Mouse (Mus musculus) CH12.LX (cell line): ENCODE measurements around the gene Myom3. TPM values are rescaled to one million over a fixed set of nuclear protein-coding genes. Genes with fewer than 3 reads are reported as not detected.

ENCODE experiments used
- DNase-seq: peaks from one replicate; pipeline ENCODE4 v3.0.0-alpha.2; 2013; ENCODE audit errors: extremely low read depth
- H3K27ac ChIP-seq: 2 replicates; pipeline ENCODE4 v1.5.1; 2012; ENCODE audit warnings: low read depth, mild to moderate bottlenecking, control low read depth, moderate library complexity; ENCODE audit not compliant: insufficient read depth
- H3K27me3 ChIP-seq: replicated peaks from 2 replicates; pipeline ENCODE3; 2012; ENCODE audit warnings: inconsistent platforms
- H3K36me3 ChIP-seq, 2 experiments: replicated peaks in 1 of 2; 2 replicates each; pipeline versions ENCODE3 to v1.6.1; 2012; ENCODE audit warnings: inconsistent platforms in 1 of 2, low read length in 1 of 2, mild to moderate bottlenecking in 1 of 2, mixed read lengths in 1 of 2, moderate library complexity in 1 of 2; ENCODE audit not compliant: control insufficient read depth in 1 of 2, insufficient read depth in 1 of 2
- H3K4me1 ChIP-seq, 2 experiments: 2 replicates each; pipeline ENCODE4 v1.6.1; 2012; ENCODE audit warnings: inconsistent platforms in 1 of 2, moderate library complexity in 1 of 2; ENCODE audit not compliant: insufficient read depth in 2 of 2, control insufficient read depth in 1 of 2
- H3K4me2 ChIP-seq: 2 replicates; pipeline ENCODE4 v1.6.1; 2012; ENCODE audit warnings: low read depth, mild to moderate bottlenecking, control low read depth; ENCODE audit not compliant: poor library complexity, insufficient read depth, severe bottlenecking
- H3K4me3 ChIP-seq, 3 experiments: fragments of 150-350 bp in 1 of 3; sonication (generic) in 1 of 3; replicated peaks in 1 of 3; 2 replicates each; pipeline versions ENCODE3 to v1.5.1; 2011 to 2012; ENCODE audit warnings: low read depth in 2 of 3, low read length in 2 of 3, mild to moderate bottlenecking in 2 of 3, moderate library complexity in 2 of 3, control low read depth in 1 of 3, improper control_type of control experiment in 1 of 3, inconsistent platforms in 1 of 3, mixed read lengths in 1 of 3; ENCODE audit not compliant: poor library complexity in 1 of 3
- H3K79me2 ChIP-seq: replicated peaks from 2 replicates; pipeline ENCODE4 v1.6.1; 2012; ENCODE audit warnings: mild to moderate bottlenecking, moderate library complexity; ENCODE audit not compliant: control insufficient read depth, poor library complexity, insufficient read depth, severe bottlenecking; ENCODE audit errors: extremely low read depth
- H3K9ac ChIP-seq: 2 replicates; pipeline ENCODE4 v1.6.1; 2012; ENCODE audit warnings: low read depth, mild to moderate bottlenecking, control low read depth, moderate library complexity; ENCODE audit not compliant: insufficient read depth
- H3K9me3 ChIP-seq: replicated peaks from 2 replicates; pipeline ENCODE3; 2012; ENCODE audit warnings: low read length, inconsistent platforms, mixed read lengths
- CTCF ChIP-seq, 2 experiments: IDR thresholded peaks in 1 of 2; conservative IDR thresholded peaks in 1 of 2; 2 replicates each; pipeline ENCODE4 v1.5.1; 2011 to 2012; ENCODE audit warnings: low read depth in 2 of 2, low read length in 2 of 2, improper control_type of control experiment in 1 of 2, inconsistent platforms in 1 of 2, mild to moderate bottlenecking in 1 of 2, moderate library complexity in 1 of 2
- E2F4 ChIP-seq: IDR thresholded peaks from 2 replicates; pipeline ENCODE4 v1.6.1; 2011; ENCODE audit warnings: low read depth, low read length, improper control_type of control experiment; ENCODE audit not compliant: insufficient replicate concordance
- ELF1 ChIP-seq: IDR thresholded peaks from 2 replicates; pipeline ENCODE4 v1.6.1; 2014; ENCODE audit warnings: low read depth, mild to moderate bottlenecking, inconsistent platforms, low read length, improper control_type of control experiment
- EP300 ChIP-seq: IDR thresholded peaks from 2 replicates; pipeline ENCODE4 v1.6.1; 2011; ENCODE audit warnings: low read length, improper control_type of control experiment
- ETS1 ChIP-seq: conservative IDR thresholded peaks from 2 replicates; pipeline ENCODE4 v1.6.1; 2012; ENCODE audit warnings: low read depth, mild to moderate bottlenecking, inconsistent platforms, low read length, improper control_type of control experiment, moderate library complexity
- GABPA ChIP-seq: IDR thresholded peaks from 2 replicates; pipeline ENCODE4 v1.6.1; 2012; ENCODE audit warnings: low read depth, low read length, improper control_type of control experiment, inconsistent platforms; ENCODE audit not compliant: insufficient replicate concordance
- KAT2A ChIP-seq: IDR thresholded peaks from 2 replicates; pipeline ENCODE4 v1.6.1; 2012; ENCODE audit warnings: low read length, improper control_type of control experiment, inconsistent platforms; ENCODE audit not compliant: insufficient replicate concordance
- MAFK ChIP-seq: IDR thresholded peaks from 2 replicates; pipeline ENCODE4 v1.6.1; 2011; ENCODE audit warnings: low read length, improper control_type of control experiment; ENCODE audit not compliant: insufficient replicate concordance
- MAX ChIP-seq: IDR thresholded peaks from 2 replicates; pipeline ENCODE4 v1.6.1; 2011; ENCODE audit warnings: low read length, improper control_type of control experiment
- MAZ ChIP-seq: IDR thresholded peaks from 2 replicates; pipeline ENCODE4 v1.6.1; 2012; ENCODE audit warnings: low read depth, mild to moderate bottlenecking, inconsistent platforms, low read length, improper control_type of control experiment, moderate library complexity
- NELFE ChIP-seq: IDR thresholded peaks from 2 replicates; pipeline ENCODE4 v1.6.1; 2011; ENCODE audit warnings: low read depth, low read length, improper control_type of control experiment
- PAX5 ChIP-seq: IDR thresholded peaks from 2 replicates; pipeline ENCODE4 v1.6.1; 2012; ENCODE audit warnings: low read length, inconsistent platforms, mixed read lengths
- POLR2A ChIP-seq: IDR thresholded peaks from 2 replicates; pipeline ENCODE4 v1.6.1; 2011; ENCODE audit warnings: low read depth, mild to moderate bottlenecking, improper control_type of control experiment, low read length
- RAD21 ChIP-seq: IDR thresholded peaks from 2 replicates; pipeline ENCODE4 v1.6.1; 2011; ENCODE audit warnings: low read depth, mild to moderate bottlenecking, low read length, improper control_type of control experiment, moderate library complexity
- RCOR1 ChIP-seq: conservative IDR thresholded peaks from 2 replicates; pipeline ENCODE4 v1.6.1; 2012; ENCODE audit warnings: low read depth, mild to moderate bottlenecking, inconsistent platforms, low read length, improper control_type of control experiment
- UBTF ChIP-seq: IDR thresholded peaks from 2 replicates; pipeline ENCODE4 v1.6.1; 2012; ENCODE audit warnings: low read depth, mild to moderate bottlenecking, inconsistent platforms, low read length, improper control_type of control experiment, moderate library complexity
- USF1 ChIP-seq: IDR thresholded peaks from 2 replicates; pipeline ENCODE4 v1.6.1; 2014; ENCODE audit warnings: low read depth, mild to moderate bottlenecking, inconsistent platforms, low read length, improper control_type of control experiment
- USF2 ChIP-seq: conservative IDR thresholded peaks from 2 replicates; pipeline ENCODE4 v1.6.1; 2011; ENCODE audit warnings: low read depth, low read length, improper control_type of control experiment
- ZC3H11A ChIP-seq: IDR thresholded peaks from 2 replicates; pipeline ENCODE4 v1.6.1; 2012; ENCODE audit warnings: low read depth, mild to moderate bottlenecking, inconsistent platforms, low read length, improper control_type of control experiment
- dilution Hi-C: fragments of 300-500 bp; cut with MboI; formaldehyde crosslinking; loops from 2 replicates; pipeline ENCODE4 v1.14.3; 2020; ENCODE audit warnings: low sequenced_read_pairs; ENCODE audit not compliant: extremely low pct_unique_long_range_greater_than_20kb, extremely low pct_ligation_motif_present
- in situ Hi-C: fragments of 300-500 bp; cut with MboI; formaldehyde crosslinking; loops from 3 replicates; pipeline ENCODE4 v1.14.3; 2019; ENCODE audit warnings: low sequenced_read_pairs, low pct_ligation_motif_present, low pct_unique_long_range_greater_than_20kb, mixed read lengths
- polyA plus RNA-seq: library from polyadenylated mRNA; unstranded; fragments of >175 nt; gene quantifications from 2 replicates; pipeline ENCODE4 v1.2.1, GENCODE M21; 2012; ENCODE audit warnings: low read depth; ENCODE audit not compliant: insufficient read length
- total RNA-seq, 2 experiments: library from RNA; depleted of rRNA; stranded (reverse); fragments of 300-350 nt in 1 of 2; fragments of >200 nt in 1 of 2; gene quantifications; 2 replicates each; pipeline ENCODE4 v1.2.3; 2012 to 2014

Myom3 gene
- total and polyA plus RNA-seq, 3 experiments = 0.04 TPM; not detected in 2

DNA sequence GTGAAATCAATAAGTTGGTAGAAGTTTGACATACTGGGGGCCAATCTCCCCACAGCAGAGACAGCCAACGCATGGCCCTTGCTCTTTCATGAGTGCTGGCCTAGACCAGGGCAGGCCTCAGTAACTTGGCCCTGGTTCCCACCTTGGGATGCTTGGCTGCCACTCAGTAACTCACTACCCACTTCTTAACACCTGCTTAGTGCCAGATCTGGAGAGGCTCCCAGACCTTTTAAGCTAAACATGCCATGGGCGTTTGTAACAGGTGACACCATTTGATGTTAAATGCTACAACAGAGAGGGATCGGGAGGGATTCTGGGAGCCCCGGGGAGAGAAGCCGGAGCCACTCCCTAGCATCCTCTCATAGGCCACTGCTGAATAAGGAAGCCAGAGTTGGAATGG lies 33.3 kb downstream of the Myom3 start:
- H3K9ac ChIP-seq = no peak overlapping the region
- dilution Hi-C loops = no loop called here
- no peak overlapping the region for H3K4me3 ChIP-seq
- in situ Hi-C loops = no loop called here
- peaks cover 2% of the 10 kb centered on the region for H3K9me3 ChIP-seq
- no peaks in the 10 kb centered on the region for H3K36me3 ChIP-seq
- peaks cover 0 to 4% of the 10 kb centered on the region in 2 experiments; a peak in 2 of 4 replicates for H3K4me1 ChIP-seq
- DNase-seq = no peak
- no peaks in the 10 kb centered on the region for H3K79me2 ChIP-seq
- no peak overlapping the region for H3K27ac ChIP-seq
- H3K27me3 ChIP-seq = peaks cover 62% of the 10 kb centered on the region
- TF ChIP-seq MAFK = no peak
- no peak overlapping the region for H3K4me2 ChIP-seq

DNA sequence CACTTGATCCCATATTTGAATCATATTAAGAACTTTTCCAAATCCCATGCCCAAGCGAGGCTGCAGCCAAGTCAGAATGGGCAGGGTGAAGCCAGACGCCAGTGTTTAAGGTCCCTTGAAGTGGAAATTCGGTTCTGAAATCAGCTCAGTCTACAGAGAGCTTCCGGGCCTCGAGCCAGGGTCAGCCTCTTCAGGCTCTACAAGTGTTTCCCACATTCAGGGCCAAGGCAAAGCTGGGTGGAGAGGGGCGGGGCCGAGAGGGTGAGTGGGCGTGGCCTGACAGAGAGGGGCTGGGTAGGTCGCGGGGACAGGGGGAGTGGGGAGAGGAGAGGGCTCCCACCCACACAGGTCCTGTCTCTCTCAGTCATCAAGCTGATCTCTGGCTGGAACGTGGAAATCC lies 38.4 kb downstream of the Myom3 start:
- Histone ChIP-seq H3K79me2 (no peaks in the 10 kb centered on the region), H3K36me3 (no peaks in the 10 kb centered on the region), H3K4me2 (no peak overlapping the region), H3K27me3 (peaks cover 56% of the 10 kb centered on the region), H3K9ac (no peak overlapping the region), H3K4me1 (peaks cover 0 to 4% of the 10 kb centered on the region in 2 experiments; a peak in 2 of 4 replicates), H3K27ac (no peak overlapping the region), H3K9me3 (peaks cover 3% of the 10 kb centered on the region), H3K4me3 (no peak overlapping the region)
- dilution Hi-C loops (no loop called here), in situ Hi-C loops (no loop called here)
- no peak for DNase-seq
- TF ChIP-seq NELFE (no peak), ELF1 (no peak), MAZ (no peak), PAX5 (no peak), GABPA (no peak), ETS1 (no peak), RCOR1 (no peak), USF2 (no peak), POLR2A (no peak), E2F4 (no peak), MAX (no peak), CTCF (conservative IDR thresholded peaks at IDR 0.05 in 1 of 2, IDR thresholded peaks at IDR 0.05 in 1 of 2; ENCODE audit: low read depth in 2 of 2, low read length in 2 of 2) (no peak), KAT2A (no peak), ZC3H11A (no peak), USF1 (no peak), RAD21 (no peak), EP300 (no peak), UBTF (no peak)
